Mouse (Mus musculus) stomach, postnatal 0 days (tissue): Measurements from ENCODE around the gene Lnx1. TPM values are rescaled to one million over a fixed set of nuclear protein-coding genes. Genes with fewer than 3 reads are reported as not detected.

Experiments used
- ATAC-seq: fragments of 200-750 bp; cut with Nextera tagmentation; 2 replicates; pipeline ENCODE4 v1.8.0; 2017; ENCODE audit not compliant: low FRiP score, low TSS enrichment
- DNase-seq: peaks from one replicate; pipeline ENCODE4 v3.0.0-alpha.2; 2016; ENCODE audit warnings: low spot score
- H3K27ac ChIP-seq: fragments of 300-500 bp; sonication (generic); replicated peaks from 2 replicates; pipeline ENCODE4 v1.5.1; 2014; ENCODE audit warnings: mild to moderate bottlenecking, control low read depth
- H3K27me3 ChIP-seq: fragments of 300-500 bp; sonication (generic); 2 replicates; pipeline ENCODE4 v1.6.1; 2014; ENCODE audit warnings: low read length; ENCODE audit not compliant: control insufficient read depth, insufficient read depth
- H3K36me3 ChIP-seq: fragments of 300-500 bp; sonication (generic); 2 replicates; pipeline ENCODE4 v1.6.1; 2014; ENCODE audit warnings: low read length, mixed read lengths; ENCODE audit not compliant: control insufficient read depth, insufficient read depth
- H3K4me1 ChIP-seq: fragments of 300-500 bp; sonication (generic); replicated peaks from 2 replicates; pipeline ENCODE4 v1.6.1; 2014; ENCODE audit warnings: antibody characterized with exemption; ENCODE audit not compliant: control insufficient read depth, insufficient read depth
- H3K4me2 ChIP-seq: fragments of 300-500 bp; sonication (generic); replicated peaks from 2 replicates; pipeline ENCODE4 v1.6.1; 2014; ENCODE audit warnings: low read depth, mild to moderate bottlenecking, control low read depth, moderate library complexity
- H3K4me3 ChIP-seq: fragments of 300-500 bp; sonication (generic); 2 replicates; pipeline ENCODE4 v1.5.1; 2014; ENCODE audit warnings: low read depth, low read length, control low read depth
- H3K9ac ChIP-seq: fragments of 300-500 bp; sonication (generic); 2 replicates; pipeline ENCODE4 v1.6.1; 2014; ENCODE audit warnings: mild to moderate bottlenecking, low read length, control low read depth, mixed read lengths
- H3K9me3 ChIP-seq: fragments of 300-500 bp; sonication (generic); 2 replicates; pipeline ENCODE4 v1.6.1; 2016; ENCODE audit warnings: low read length; ENCODE audit not compliant: control insufficient read depth
- CTCF ChIP-seq: IDR thresholded peaks from 2 replicates; pipeline ENCODE4 v1.5.1; 2016; ENCODE audit warnings: antibody characterized with exemption, low read depth, mild to moderate bottlenecking, moderate library complexity
- EP300 ChIP-seq: optimal IDR thresholded peaks from 2 replicates; pipeline ENCODE3; 2016; ENCODE audit warnings: antibody characterized with exemption
- WGBS: fragments of 180-500 bp; shearing (Covaris S2); extraction: QIAGEN DNeasy Blood & Tissue Kit; methylation state at CpG from one replicate; pipeline ENCODE4 v1.1.7; 2014; 5-methylcytosine and 5-hydroxymethylcytosine counted together
- polyA plus RNA-seq: library from polyadenylated mRNA; unstranded; fragments of >200 nt; fragmentation: Nextera tagmentation; extraction: Ambion mirVana; gene quantifications from 2 replicates; pipeline ENCODE4 v1.2.1, GENCODE M21; 2015

The Lnx1 gene
- polyA plus RNA-seq, 1 experiment from 2014 or later = 13.1 TPM

- H3K4me3 ChIP-seq = no peak overlapping the region
- no peak overlapping the region for H3K9ac ChIP-seq
- H3K27ac ChIP-seq = no peak overlapping the region
- H3K4me2 ChIP-seq = no peak overlapping the region
- TF ChIP-seq EP300 = no peak
- TF ChIP-seq CTCF = no peak
- 85% methylated on average over 9 of the region's 9 CpGs for WGBS
- DNase-seq = no peak
- H3K36me3 ChIP-seq = no peaks in the 10 kb centered on the region
- no peaks in the 10 kb centered on the region for H3K9me3 ChIP-seq
- no peaks in the 10 kb centered on the region for H3K27me3 ChIP-seq
- no peaks in the 10 kb centered on the region for H3K4me1 ChIP-seq
- ATAC-seq = no peak
Measured at GRCm38 (mm10) chr5:74697534-74697933, 5.2 kb downstream of the Lnx1 start.

GRCm38 (mm10) chr5:74694390-74694801 lies 8.3 kb downstream of the Lnx1 start:
- TF ChIP-seq EP300 (no peak), CTCF (no peak)
- Histone ChIP-seq H3K4me2 (no peak overlapping the region), H3K4me1 (no peaks in the 10 kb centered on the region), H3K9me3 (no peaks in the 10 kb centered on the region), H3K27me3 (no peaks in the 10 kb centered on the region), H3K4me3 (no peak overlapping the region), H3K9ac (no peak overlapping the region), H3K27ac (no peak overlapping the region), H3K36me3 (no peaks in the 10 kb centered on the region)
- DNase-seq (no peak), ATAC-seq (no peak)
- 74% methylated on average over 7 of the region's 7 CpGs for WGBS

GRCm38 (mm10) chr5:74693836-74694235 lies 8.9 kb downstream of the Lnx1 start:
- DNase-seq (no peak), ATAC-seq (no peak)
- no peaks in the 10 kb centered on the region for H3K4me1 ChIP-seq
- H3K36me3 ChIP-seq = no peaks in the 10 kb centered on the region
- no peak overlapping the region for H3K4me2 ChIP-seq
- no peak overlapping the region for H3K27ac ChIP-seq
- TF ChIP-seq CTCF = no peak
- TF ChIP-seq EP300 = no peak
- H3K9ac ChIP-seq = no peak overlapping the region
- no peaks in the 10 kb centered on the region for H3K27me3 ChIP-seq
- no peak overlapping the region for H3K4me3 ChIP-seq
- no peaks in the 10 kb centered on the region for H3K9me3 ChIP-seq
- 66% methylated on average over 2 of the region's 2 CpGs for WGBS

- H3K36me3 ChIP-seq = no peaks in the 10 kb centered on the region
- H3K27ac ChIP-seq = no peak overlapping the region
- H3K4me3 ChIP-seq = no peak overlapping the region
- H3K4me2 ChIP-seq = no peak overlapping the region
- no peak overlapping the region for H3K9ac ChIP-seq
- WGBS = 74% methylated on average over 6 of the region's 6 CpGs
- no peaks in the 10 kb centered on the region for H3K4me1 ChIP-seq
- no peaks in the 10 kb centered on the region for H3K9me3 ChIP-seq
- DNase-seq (peak; percentile 56), ATAC-seq (peak; percentile 79)
- H3K27me3 ChIP-seq = no peaks in the 10 kb centered on the region
- TF ChIP-seq CTCF = no peak
- no peak for TF ChIP-seq EP300
Measured at GRCm38 (mm10) chr5:74692411-74693090, 10.2 kb downstream of the Lnx1 start.

GRCm38 (mm10) chr5:74688822-74689221 lies 13.9 kb downstream of the Lnx1 start:
- WGBS = 45% methylated on average over 2 of the region's 2 CpGs
- Histone ChIP-seq H3K36me3 (no peaks in the 10 kb centered on the region), H3K4me3 (no peak overlapping the region), H3K27me3 (no peaks in the 10 kb centered on the region), H3K27ac (no peak overlapping the region), H3K9me3 (no peaks in the 10 kb centered on the region), H3K4me2 (no peak overlapping the region), H3K9ac (no peak overlapping the region), H3K4me1 (no peaks in the 10 kb centered on the region)
- DNase-seq (peak; percentile 29), ATAC-seq (no peak)
- TF ChIP-seq CTCF (no peak), EP300 (no peak)

GRCm38 (mm10) chr5:74684944-74685343 lies 17.8 kb downstream of the Lnx1 start:
- no peak overlapping the region for H3K4me2 ChIP-seq
- no peak overlapping the region for H3K27ac ChIP-seq
- no peak for TF ChIP-seq EP300
- TF ChIP-seq CTCF = no peak
- ATAC-seq (no peak), DNase-seq (no peak)
- H3K4me3 ChIP-seq = no peak overlapping the region
- no peak overlapping the region for H3K9ac ChIP-seq
- no peaks in the 10 kb centered on the region for H3K4me1 ChIP-seq
- no peaks in the 10 kb centered on the region for H3K27me3 ChIP-seq
- H3K9me3 ChIP-seq = no peaks in the 10 kb centered on the region
- no peaks in the 10 kb centered on the region for H3K36me3 ChIP-seq
- 55% methylated on average over 5 of the region's 5 CpGs for WGBS
